Mouse (Mus musculus): ENCODE results near the gene Mapk8ip2. TPM values are rescaled to one million over a fixed set of nuclear protein-coding genes. Genes with fewer than 3 reads are reported as not detected.

The Mapk8ip2 gene
- polyA plus RNA-seq, 1 experiment from 2014 or later, result 2.8 TPM

GRCm38 (mm10) chr15:89512679-89513078, 59.0 kb downstream of the Mapk8ip2 start:
- H3K9me3 ChIP-seq, result no peaks in the 10 kb centered on the region
- no peak for ATAC-seq (ENCODE audit: insufficient number of reproducible peaks, insufficient read depth, low FRiP score, low TSS enrichment, low read depth)
- 77% methylated on average over 4 of the region's 4 CpGs for WGBS
- H3K27ac ChIP-seq, result no peak overlapping the region
- no peaks in the 10 kb centered on the region for H3K4me1 ChIP-seq
- no peaks in the 10 kb centered on the region for H3K27me3 ChIP-seq
- peaks cover 2% of the 10 kb centered on the region; the same call in 1 of the 2 replicates for H3K36me3 ChIP-seq
- H3K9ac ChIP-seq, result no peak overlapping the region
- H3K4me3 ChIP-seq, result no peak overlapping the region
- H3K4me2 ChIP-seq, result no peak overlapping the region

Other genes with a start within 250 kb of the Mapk8ip2 start
- gene Ppp6r2, start 242.4 kb upstream of the Mapk8ip2 start, polyA plus RNA-seq (2015; fragmentation: Nextera tagmentation; extraction: Ambion mirVana), result 40.0 and 41.7 TPM in 2 replicates
- gene Sbf1, start 138.6 kb upstream of the Mapk8ip2 start, polyA plus RNA-seq (2015; fragmentation: Nextera tagmentation; extraction: Ambion mirVana), result 57.4 and 57.8 TPM in 2 replicates
- gene Adm2, start 131.2 kb upstream of the Mapk8ip2 start, polyA plus RNA-seq (2015; fragmentation: Nextera tagmentation; extraction: Ambion mirVana), result not detected in 2 replicates
- not detected in 2 replicates for gene Miox, start 119.5 kb upstream of the Mapk8ip2 start, polyA plus RNA-seq (2015; fragmentation: Nextera tagmentation; extraction: Ambion mirVana)
- gene Lmf2, start 98.3 kb upstream of the Mapk8ip2 start, polyA plus RNA-seq (2015; fragmentation: Nextera tagmentation; extraction: Ambion mirVana), result 53.3 and 62.2 TPM in 2 replicates
- 164 and 188 TPM in 2 replicates for gene Ncaph2, start 98.2 kb upstream of the Mapk8ip2 start, polyA plus RNA-seq (2015; fragmentation: Nextera tagmentation; extraction: Ambion mirVana)
- 4.6 and 4.7 TPM in 2 replicates for gene Sco2, start 80.1 kb upstream of the Mapk8ip2 start, polyA plus RNA-seq (2015; fragmentation: Nextera tagmentation; extraction: Ambion mirVana)
- gene Tymp, start 76.9 kb upstream of the Mapk8ip2 start, polyA plus RNA-seq (2015; fragmentation: Nextera tagmentation; extraction: Ambion mirVana), result 1.4 and 1.6 TPM in 2 replicates
- gene Odf3b, start 74.6 kb upstream of the Mapk8ip2 start, polyA plus RNA-seq (2015; fragmentation: Nextera tagmentation; extraction: Ambion mirVana), result 0.54 and 0.93 TPM in 2 replicates
- gene Klhdc7b, start 69.0 kb upstream of the Mapk8ip2 start, polyA plus RNA-seq (2015; fragmentation: Nextera tagmentation; extraction: Ambion mirVana), result not detected in 2 replicates
- gene Syce3, start 43.4 kb upstream of the Mapk8ip2 start, polyA plus RNA-seq (2015; fragmentation: Nextera tagmentation; extraction: Ambion mirVana), result not detected in 2 replicates
- gene Cpt1b, start 28.1 kb upstream of the Mapk8ip2 start, polyA plus RNA-seq (2015; fragmentation: Nextera tagmentation; extraction: Ambion mirVana), result 0.55 and 0.66 TPM in 2 replicates
- gene C730034F03Rik, start 24.3 kb upstream of the Mapk8ip2 start, polyA plus RNA-seq (2015; fragmentation: Nextera tagmentation; extraction: Ambion mirVana), result 5.5 and 6.0 TPM in 2 replicates
- not detected in 2 replicates for gene Gm44502, start 24.2 kb upstream of the Mapk8ip2 start, polyA plus RNA-seq (2015; fragmentation: Nextera tagmentation; extraction: Ambion mirVana)
- 59.3 and 71.1 TPM in 2 replicates for gene Chkb, start 24.0 kb upstream of the Mapk8ip2 start, polyA plus RNA-seq (2015; fragmentation: Nextera tagmentation; extraction: Ambion mirVana)
- gene Arsa, start 23.5 kb downstream of the Mapk8ip2 start, polyA plus RNA-seq (2015; fragmentation: Nextera tagmentation; extraction: Ambion mirVana), result 20.8 and 22.9 TPM in 2 replicates
- 2.2 and 2.9 TPM in 2 replicates for gene Shank3, start 45.7 kb downstream of the Mapk8ip2 start, polyA plus RNA-seq (2015; fragmentation: Nextera tagmentation; extraction: Ambion mirVana)
- 0.35 and 0.48 TPM in 2 replicates for gene Acr, start 114.4 kb downstream of the Mapk8ip2 start, polyA plus RNA-seq (2015; fragmentation: Nextera tagmentation; extraction: Ambion mirVana)
- gene Rabl2, start 138.0 kb downstream of the Mapk8ip2 start, polyA plus RNA-seq (2015; fragmentation: Nextera tagmentation; extraction: Ambion mirVana), result 51.5 and 54.8 TPM in 2 replicates